Mouse (Mus musculus): ENCODE measurements at regions not wholly inside any gene's neighbourhood (a gene's known extent, or its start where the extent isn't known, plus 50 kb on each side); places are given as distances from the start of the nearest gene placed in this dataset.

DNA sequence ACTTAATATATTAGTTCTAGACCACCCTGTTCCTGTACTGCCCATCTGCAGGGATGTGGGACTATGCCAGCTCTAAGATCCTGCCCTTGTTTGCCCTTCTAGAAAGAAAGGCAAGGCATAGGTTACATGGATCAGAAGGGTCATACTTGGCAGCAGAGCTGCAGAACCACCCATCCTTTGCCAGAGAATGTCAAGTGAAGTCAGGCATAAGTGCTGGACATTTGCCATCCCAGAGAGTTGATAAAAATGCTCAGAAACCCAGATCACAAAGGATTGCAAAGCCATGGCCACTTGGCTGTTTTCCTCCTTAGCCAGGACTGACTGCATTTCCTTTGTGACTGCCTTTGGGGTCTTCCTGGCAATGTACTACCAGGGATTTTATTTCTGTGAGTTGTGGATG, 146.7 kb upstream of the Opcml start:
- Histone ChIP-seq H3K9me3 (replicated peaks; ENCODE audit: control insufficient read depth, insufficient read depth, low read length, poor library complexity, severe bottlenecking) (no peaks in the 10 kb centered on the region), H3K27me3 (ENCODE audit: control insufficient read depth, insufficient read depth, low read length, poor library complexity, severe bottlenecking) (no peaks in the 10 kb centered on the region), H3K27ac (ENCODE audit: insufficient read depth, low read length) (no peak overlapping the region), H3K9ac (ENCODE audit: low read depth, poor library complexity, severe bottlenecking) (no peak overlapping the region), H3K4me3 (ENCODE audit: low read depth, low read length) (no peak overlapping the region), H3K36me3 (ENCODE audit: control insufficient read depth, insufficient read depth, low read length, poor library complexity, severe bottlenecking) (no peaks in the 10 kb centered on the region), H3K4me1 (ENCODE audit: control insufficient read depth, insufficient read depth, low read length) (no peaks in the 10 kb centered on the region)
- no peak for TF ChIP-seq CTCF (IDR thresholded peaks at IDR 0.05; ENCODE audit: low read depth, low read length)
- no peak for TF ChIP-seq POLR2A (IDR thresholded peaks at IDR 0.05; ENCODE audit: insufficient read depth, low read length)
- no peak for TF ChIP-seq EP300 (IDR thresholded peaks at IDR 0.05; ENCODE audit: insufficient read depth, low read depth, low read length)

DNA sequence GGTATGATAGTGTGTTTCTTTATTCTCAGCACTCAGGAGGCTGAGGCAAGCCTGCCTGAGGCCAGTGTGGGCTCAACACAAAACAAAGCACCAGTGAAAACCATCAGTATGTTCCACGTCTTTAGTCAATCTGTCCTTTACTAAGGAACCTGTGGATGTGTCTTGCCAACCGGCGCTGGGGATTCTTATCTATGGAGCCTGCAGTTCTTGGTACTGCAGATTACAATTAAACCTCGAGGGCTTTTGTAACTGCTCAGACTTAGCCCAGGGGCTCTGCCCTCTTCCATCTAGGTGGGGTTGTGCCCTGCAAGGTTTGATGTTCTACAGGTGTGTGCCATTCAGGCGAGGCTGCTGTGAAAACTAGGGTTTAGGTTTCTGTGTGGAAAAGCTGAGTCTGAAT, 145.1 kb upstream of the Opcml start:
- Histone ChIP-seq H3K36me3 (ENCODE audit: control insufficient read depth, insufficient read depth, low read length, poor library complexity, severe bottlenecking) (no peaks in the 10 kb centered on the region), H3K4me3 (ENCODE audit: low read depth, low read length) (no peak overlapping the region), H3K9me3 (replicated peaks; ENCODE audit: control insufficient read depth, insufficient read depth, low read length, poor library complexity, severe bottlenecking) (no peaks in the 10 kb centered on the region), H3K4me1 (ENCODE audit: control insufficient read depth, insufficient read depth, low read length) (no peaks in the 10 kb centered on the region), H3K9ac (ENCODE audit: low read depth, poor library complexity, severe bottlenecking) (no peak overlapping the region), H3K27me3 (ENCODE audit: control insufficient read depth, insufficient read depth, low read length, poor library complexity, severe bottlenecking) (no peaks in the 10 kb centered on the region), H3K27ac (ENCODE audit: insufficient read depth, low read length) (no peak overlapping the region)
- TF ChIP-seq CTCF (IDR thresholded peaks at IDR 0.05; ENCODE audit: low read depth, low read length): no peak
- no peak for TF ChIP-seq EP300 (IDR thresholded peaks at IDR 0.05; ENCODE audit: insufficient read depth, low read depth, low read length)
- TF ChIP-seq POLR2A (IDR thresholded peaks at IDR 0.05; ENCODE audit: insufficient read depth, low read length): no peak

DNA sequence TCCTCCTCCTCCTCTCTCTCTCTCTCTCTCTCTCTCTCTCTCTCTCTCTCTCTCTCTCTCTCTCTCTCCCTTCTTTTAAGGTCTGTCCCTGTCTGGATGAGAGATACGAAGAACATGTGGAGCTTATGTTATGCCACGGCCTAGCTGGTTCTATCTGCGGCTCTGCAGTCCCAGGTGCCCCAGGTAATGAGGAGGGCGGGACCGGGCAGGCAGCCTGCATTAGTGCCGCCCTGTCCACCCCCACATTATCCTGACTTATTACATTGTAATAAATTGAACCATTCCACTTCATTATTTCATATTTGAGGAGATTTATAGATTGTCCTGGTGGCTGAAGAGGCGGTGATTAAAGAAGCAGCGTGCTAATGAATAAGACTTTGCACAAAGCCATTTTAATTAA, 144.5 kb upstream of the Opcml start:
- Histone ChIP-seq H3K36me3 (ENCODE audit: control insufficient read depth, insufficient read depth, low read length, poor library complexity, severe bottlenecking) (no peaks in the 10 kb centered on the region), H3K4me1 (ENCODE audit: control insufficient read depth, insufficient read depth, low read length) (no peaks in the 10 kb centered on the region), H3K9me3 (replicated peaks; ENCODE audit: control insufficient read depth, insufficient read depth, low read length, poor library complexity, severe bottlenecking) (no peaks in the 10 kb centered on the region), H3K27me3 (ENCODE audit: control insufficient read depth, insufficient read depth, low read length, poor library complexity, severe bottlenecking) (no peaks in the 10 kb centered on the region), H3K4me3 (ENCODE audit: low read depth, low read length) (no peak overlapping the region), H3K27ac (ENCODE audit: insufficient read depth, low read length) (no peak overlapping the region), H3K9ac (ENCODE audit: low read depth, poor library complexity, severe bottlenecking) (no peak overlapping the region)
- TF ChIP-seq POLR2A (IDR thresholded peaks at IDR 0.05; ENCODE audit: insufficient read depth, low read length) (no peak), EP300 (IDR thresholded peaks at IDR 0.05; ENCODE audit: insufficient read depth, low read depth, low read length) (no peak), CTCF (IDR thresholded peaks at IDR 0.05; ENCODE audit: low read depth, low read length) (no peak)

DNA sequence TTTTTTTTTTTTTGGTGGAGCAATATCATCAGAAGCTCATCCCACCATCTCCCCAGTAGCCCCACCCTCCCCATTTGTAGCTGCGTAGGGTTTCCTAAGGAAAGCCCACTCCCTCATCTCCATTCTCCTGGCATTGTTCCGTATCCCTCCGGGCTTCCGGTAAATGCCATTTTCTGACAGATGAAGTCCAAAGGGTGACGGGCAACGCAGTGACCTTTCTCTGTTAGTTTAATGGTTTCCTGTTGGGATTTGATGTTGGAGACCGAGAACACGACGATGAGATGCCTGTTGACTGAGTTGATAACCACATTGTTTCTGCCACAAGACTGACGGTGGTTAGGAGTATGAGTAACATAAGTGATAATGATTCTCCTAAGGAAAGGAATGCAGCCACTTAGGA, 143.6 kb upstream of the Opcml start:
- no peak overlapping the region for H3K4me3 ChIP-seq (ENCODE audit: low read depth, low read length)

DNA sequence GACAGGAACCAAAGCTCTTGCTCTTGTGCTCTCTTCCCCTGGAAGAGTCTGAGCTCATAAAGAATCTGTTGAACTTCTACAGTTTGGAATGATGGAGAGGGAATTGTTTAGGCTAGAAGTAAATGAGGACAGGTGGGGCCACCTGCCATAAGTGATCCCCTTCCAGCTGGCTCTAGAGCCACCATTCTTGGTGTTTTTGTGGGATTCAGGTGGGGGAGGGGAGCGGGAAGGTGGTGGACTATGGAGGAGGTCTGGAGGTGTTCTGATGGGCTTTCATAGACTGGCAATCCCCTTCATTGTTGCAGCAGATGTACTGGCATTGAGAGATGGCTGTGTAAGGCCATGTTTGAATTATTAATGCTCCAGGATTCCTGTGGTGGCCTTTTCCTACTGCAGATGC, 132.6 kb upstream of the Opcml start:
- Histone ChIP-seq H3K4me3 (ENCODE audit: low read depth, low read length) (no peak overlapping the region), H3K27me3 (ENCODE audit: control insufficient read depth, insufficient read depth, low read length, poor library complexity, severe bottlenecking) (no peaks in the 10 kb centered on the region), H3K27ac (ENCODE audit: insufficient read depth, low read length) (no peak overlapping the region), H3K36me3 (ENCODE audit: control insufficient read depth, insufficient read depth, low read length, poor library complexity, severe bottlenecking) (no peaks in the 10 kb centered on the region), H3K9me3 (replicated peaks; ENCODE audit: control insufficient read depth, insufficient read depth, low read length, poor library complexity, severe bottlenecking) (no peaks in the 10 kb centered on the region), H3K4me1 (ENCODE audit: control insufficient read depth, insufficient read depth, low read length) (no peaks in the 10 kb centered on the region), H3K9ac (ENCODE audit: low read depth, poor library complexity, severe bottlenecking) (no peak overlapping the region)
- no peak for TF ChIP-seq POLR2A (IDR thresholded peaks at IDR 0.05; ENCODE audit: insufficient read depth, low read length)
- TF ChIP-seq CTCF (IDR thresholded peaks at IDR 0.05; ENCODE audit: low read depth, low read length): no peak
- no peak for TF ChIP-seq EP300 (IDR thresholded peaks at IDR 0.05; ENCODE audit: insufficient read depth, low read depth, low read length)

More for the DNA sequence above, 143.6 kb upstream of the Opcml start:
- H3K27me3 ChIP-seq (ENCODE audit: control insufficient read depth, insufficient read depth, low read length, poor library complexity, severe bottlenecking): no peaks in the 10 kb centered on the region
- H3K4me1 ChIP-seq (ENCODE audit: control insufficient read depth, insufficient read depth, low read length): no peaks in the 10 kb centered on the region
- no peak overlapping the region for H3K9ac ChIP-seq (ENCODE audit: low read depth, poor library complexity, severe bottlenecking)
- no peaks in the 10 kb centered on the region for H3K36me3 ChIP-seq (ENCODE audit: control insufficient read depth, insufficient read depth, low read length, poor library complexity, severe bottlenecking)
- H3K9me3 ChIP-seq (replicated peaks; ENCODE audit: control insufficient read depth, insufficient read depth, low read length, poor library complexity, severe bottlenecking): no peaks in the 10 kb centered on the region
- TF ChIP-seq EP300 (IDR thresholded peaks at IDR 0.05; ENCODE audit: insufficient read depth, low read depth, low read length): no peak
- TF ChIP-seq CTCF (IDR thresholded peaks at IDR 0.05; ENCODE audit: low read depth, low read length): no peak
- TF ChIP-seq POLR2A (IDR thresholded peaks at IDR 0.05; ENCODE audit: insufficient read depth, low read length): no peak
- H3K27ac ChIP-seq (ENCODE audit: insufficient read depth, low read length): no peak overlapping the region

DNA sequence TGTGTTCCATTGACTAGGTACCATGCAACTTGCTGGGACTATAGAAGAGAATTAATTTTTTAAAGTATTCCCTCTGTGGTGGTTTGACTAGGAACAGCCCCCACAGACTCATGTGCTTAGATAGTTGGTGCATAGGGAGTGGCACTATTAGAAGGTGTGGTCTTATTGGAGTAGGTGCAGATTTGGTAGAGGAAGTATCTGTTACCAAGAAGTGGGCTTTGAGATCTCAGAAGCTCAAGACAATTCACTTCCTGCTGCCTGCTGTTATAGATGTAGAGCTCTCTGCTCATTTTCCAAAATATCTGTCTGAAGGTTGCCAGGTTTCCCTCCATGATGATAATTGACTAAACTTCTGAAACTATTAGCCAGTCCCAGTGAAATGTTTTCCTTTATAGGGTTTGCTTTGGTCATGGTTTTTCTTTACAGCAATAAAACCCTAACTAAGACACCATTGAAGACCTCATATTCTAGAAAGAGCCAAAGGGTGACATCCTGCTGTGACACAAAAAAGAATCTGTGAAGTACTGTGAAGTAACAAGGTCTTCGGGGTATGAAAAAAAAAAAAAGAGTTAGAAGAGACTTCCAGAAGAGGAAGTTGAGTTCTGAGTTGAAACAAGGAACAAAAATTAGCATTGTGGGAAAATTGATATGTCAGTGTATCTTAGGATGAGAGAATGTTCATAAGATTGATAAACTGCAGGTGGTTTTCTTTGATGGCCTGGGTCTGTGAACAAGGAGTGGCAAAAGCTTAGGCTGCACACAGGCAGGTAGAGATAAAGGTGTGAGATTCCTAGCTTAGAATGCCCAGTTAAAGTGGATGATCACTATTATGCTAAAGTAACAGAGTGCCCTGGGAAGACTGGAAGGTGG, 128.9 kb upstream of the Opcml start:
- no peak overlapping the region for H3K27ac ChIP-seq (ENCODE audit: insufficient read depth, low read length)
- no peaks in the 10 kb centered on the region for H3K9me3 ChIP-seq (replicated peaks; ENCODE audit: control insufficient read depth, insufficient read depth, low read length, poor library complexity, severe bottlenecking)
- no peaks in the 10 kb centered on the region for H3K36me3 ChIP-seq (ENCODE audit: control insufficient read depth, insufficient read depth, low read length, poor library complexity, severe bottlenecking)
- H3K9ac ChIP-seq (ENCODE audit: low read depth, poor library complexity, severe bottlenecking): no peak overlapping the region
- TF ChIP-seq POLR2A (IDR thresholded peaks at IDR 0.05; ENCODE audit: insufficient read depth, low read length) (no peak), EP300 (IDR thresholded peaks at IDR 0.05; ENCODE audit: insufficient read depth, low read depth, low read length) (no peak), CTCF (IDR thresholded peaks at IDR 0.05; ENCODE audit: low read depth, low read length) (no peak)
- H3K27me3 ChIP-seq (ENCODE audit: control insufficient read depth, insufficient read depth, low read length, poor library complexity, severe bottlenecking): no peaks in the 10 kb centered on the region
- no peak overlapping the region for H3K4me3 ChIP-seq (ENCODE audit: low read depth, low read length)
- H3K4me1 ChIP-seq (ENCODE audit: control insufficient read depth, insufficient read depth, low read length): no peaks in the 10 kb centered on the region

Data from ES-Bruce4 (cell line).